Mouse (Mus musculus) stomach, embryonic 15.5 days (tissue): Measurements from ENCODE around the gene Man2b1. TPM values are rescaled to one million over a fixed set of nuclear protein-coding genes. Genes with fewer than 3 reads are reported as not detected.
"Not testable (repeated sequence)": the region's sequence is repeated elsewhere in the genome, so short reads cannot be mapped to it uniquely, and the experiment has no call there.

Experiments used
- ATAC-seq: fragments of 200-750 bp; cut with Nextera tagmentation; 2 replicates; pipeline ENCODE4 v1.8.0; 2017; ENCODE audit warnings: low read depth, moderate number of reproducible peaks, moderate TSS enrichment; ENCODE audit not compliant: insufficient read depth, low FRiP score
- H3K27ac ChIP-seq: fragments of 300-500 bp; sonication (generic); 2 replicates; pipeline ENCODE4 v1.5.1; 2015; ENCODE audit warnings: mild to moderate bottlenecking, inconsistent platforms
- H3K27me3 ChIP-seq: fragments of 300-500 bp; sonication (generic); replicated peaks from 2 replicates; pipeline ENCODE4 v1.6.1; 2015; ENCODE audit warnings: inconsistent platforms
- H3K36me3 ChIP-seq: fragments of 300-500 bp; sonication (generic); 2 replicates; pipeline ENCODE4 v1.6.1; 2015; ENCODE audit warnings: inconsistent platforms
- H3K4me1 ChIP-seq: fragments of 300-500 bp; sonication (generic); 2 replicates; pipeline ENCODE4 v1.6.1; 2015; ENCODE audit warnings: inconsistent platforms
- H3K4me2 ChIP-seq: fragments of 300-500 bp; sonication (generic); 2 replicates; pipeline ENCODE4 v1.6.1; 2015; ENCODE audit warnings: mild to moderate bottlenecking, inconsistent platforms
- H3K4me3 ChIP-seq: fragments of 300-500 bp; sonication (generic); replicated peaks from 2 replicates; pipeline ENCODE4 v1.5.1; 2015; ENCODE audit warnings: inconsistent platforms
- H3K9ac ChIP-seq: fragments of 300-500 bp; sonication (generic); 2 replicates; pipeline ENCODE4 v1.6.1; 2015; ENCODE audit warnings: inconsistent platforms
- H3K9me3 ChIP-seq: fragments of 300-500 bp; sonication (generic); 2 replicates; pipeline ENCODE4 v1.6.1; 2016; ENCODE audit warnings: inconsistent platforms
- WGBS: fragments of 180-500 bp; shearing (Covaris S2); methylation state at CpG from one replicate; pipeline ENCODE4 v1.1.7; 2015; 5-methylcytosine and 5-hydroxymethylcytosine counted together
- polyA plus RNA-seq: library from polyadenylated mRNA; unstranded; fragments of >200 nt; fragmentation: Nextera tagmentation; extraction: Ambion mirVana; gene quantifications from 2 replicates; pipeline ENCODE4 v1.2.1, GENCODE M21; 2015

The Man2b1 gene
- polyA plus RNA-seq, 1 experiment from 2014 or later = 45.1 TPM

DNA sequence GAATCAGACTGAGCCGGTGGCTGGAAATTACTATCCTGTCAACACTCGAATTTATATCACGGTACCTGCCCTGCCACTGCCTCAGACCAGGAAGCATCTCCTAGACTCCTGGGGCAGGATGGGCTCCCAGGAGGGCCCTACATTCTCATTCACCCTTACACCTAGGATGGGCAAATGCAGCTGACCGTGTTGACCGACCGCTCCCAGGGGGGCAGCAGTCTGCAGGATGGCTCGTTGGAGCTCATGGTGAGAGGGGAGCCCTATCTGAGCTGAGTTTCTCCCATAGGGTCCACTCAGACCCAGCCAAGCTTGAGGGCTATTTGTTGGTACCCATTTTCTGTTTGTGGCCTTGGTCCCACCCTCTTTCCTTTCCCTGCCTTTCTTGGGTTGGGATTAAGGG lies 12.5 kb downstream of the Man2b1 start:
- WGBS = 94% methylated on average over 7 of the region's 7 CpGs
- Histone ChIP-seq H3K27ac (no peak overlapping the region), H3K4me2 (no peak overlapping the region), H3K36me3 (peaks cover 22% of the 10 kb centered on the region), H3K4me1 (no peaks in the 10 kb centered on the region), H3K9ac (no peak overlapping the region), H3K4me3 (no peak overlapping the region), H3K27me3 (no peaks in the 10 kb centered on the region), H3K9me3 (no peaks in the 10 kb centered on the region)
- no peak for ATAC-seq

DNA sequence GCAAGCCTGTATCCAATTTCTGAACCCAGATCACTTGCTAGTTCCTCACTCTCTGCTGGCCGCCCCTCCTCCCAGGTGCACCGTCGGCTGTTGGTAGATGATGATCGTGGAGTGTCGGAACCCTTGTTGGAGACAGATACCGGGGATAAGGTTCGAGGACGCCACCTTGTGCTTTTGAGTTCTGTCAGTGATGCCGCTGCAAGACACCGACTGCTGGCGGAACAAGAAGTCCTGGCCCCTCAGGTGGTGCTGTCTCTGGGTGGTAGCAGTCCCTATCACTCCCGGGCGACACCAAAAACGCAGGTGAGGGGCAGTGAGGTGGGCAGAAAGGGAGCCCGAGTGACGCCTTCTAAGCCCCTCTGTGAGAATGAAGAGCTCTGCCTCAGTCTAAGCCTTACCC lies 13.1 kb downstream of the Man2b1 start:
- Histone ChIP-seq H3K4me1 (no peaks in the 10 kb centered on the region), H3K27me3 (no peaks in the 10 kb centered on the region), H3K9ac (no peak overlapping the region), H3K4me2 (no peak overlapping the region), H3K4me3 (no peak overlapping the region), H3K9me3 (no peaks in the 10 kb centered on the region), H3K27ac (no peak overlapping the region), H3K36me3 (peaks cover 22% of the 10 kb centered on the region)
- WGBS = 94% methylated on average over 16 of the region's 16 CpGs
- no peak for ATAC-seq

DNA sequence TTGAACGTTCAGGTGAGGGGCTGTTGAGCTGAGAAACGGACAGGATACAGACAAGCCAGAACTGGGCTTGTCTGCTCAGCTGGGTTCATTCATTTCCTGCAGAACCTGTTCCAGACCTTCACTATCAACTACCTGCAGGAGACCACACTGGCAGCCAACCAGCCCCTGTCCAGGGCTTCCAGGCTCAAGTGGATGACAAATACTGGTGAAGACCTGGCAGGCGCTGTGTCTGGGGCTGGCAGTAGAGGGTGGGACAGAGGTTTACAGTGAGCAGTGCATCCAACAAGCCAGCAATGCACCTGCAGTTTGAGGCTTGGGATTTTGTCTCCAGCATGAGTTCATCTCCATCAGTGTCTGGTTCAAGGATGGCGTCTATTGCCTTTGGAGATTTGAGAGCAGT lies 13.8 kb downstream of the Man2b1 start:
- Histone ChIP-seq H3K9me3 (no peaks in the 10 kb centered on the region), H3K27me3 (no peaks in the 10 kb centered on the region), H3K4me3 (no peak overlapping the region), H3K27ac (no peak overlapping the region), H3K36me3 (peaks cover 22% of the 10 kb centered on the region), H3K4me1 (no peaks in the 10 kb centered on the region), H3K9ac (no peak overlapping the region), H3K4me2 (no peak overlapping the region)
- WGBS = 84% methylated on average over 4 of the region's 4 CpGs
- ATAC-seq = no peak

DNA sequence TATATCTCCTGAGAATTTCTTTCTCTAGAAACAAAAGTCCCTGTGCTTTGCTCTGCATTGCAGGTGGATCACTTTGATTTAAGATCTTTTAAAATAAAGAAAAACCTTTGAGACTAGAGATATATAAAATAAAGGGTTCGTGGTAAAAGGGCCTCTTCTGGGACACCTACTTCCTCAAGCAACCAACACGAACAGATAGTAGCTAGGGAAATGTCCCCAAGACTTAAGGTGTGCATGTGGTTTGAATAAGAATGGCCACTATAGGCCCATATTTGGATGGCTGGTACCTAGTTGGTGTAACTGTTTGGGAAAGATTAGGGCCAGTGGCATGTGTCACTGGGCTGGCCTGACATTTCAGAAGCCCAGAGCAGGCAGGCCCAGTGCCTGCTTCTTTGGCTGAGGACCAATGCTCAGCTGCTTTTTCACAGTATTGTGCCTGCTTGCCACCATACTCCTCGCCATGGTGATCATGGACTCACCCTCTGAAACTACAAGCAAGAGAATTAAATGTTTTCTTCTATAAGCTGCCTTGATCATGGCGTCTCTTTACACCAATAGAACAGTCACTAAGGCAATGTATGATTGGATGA lies 17.1 kb downstream of the Man2b1 start:
- no peaks in the 10 kb centered on the region for H3K4me1 ChIP-seq
- H3K4me2 ChIP-seq = no peak overlapping the region
- H3K27me3 ChIP-seq = no peaks in the 10 kb centered on the region
- 78% methylated on average over 4 of the region's 4 CpGs for WGBS
- no peaks in the 10 kb centered on the region for H3K9me3 ChIP-seq
- no peak for ATAC-seq
- no peak overlapping the region for H3K9ac ChIP-seq
- no peak overlapping the region for H3K27ac ChIP-seq
- peaks cover 22% of the 10 kb centered on the region for H3K36me3 ChIP-seq
- H3K4me3 ChIP-seq = no peak overlapping the region

DNA sequence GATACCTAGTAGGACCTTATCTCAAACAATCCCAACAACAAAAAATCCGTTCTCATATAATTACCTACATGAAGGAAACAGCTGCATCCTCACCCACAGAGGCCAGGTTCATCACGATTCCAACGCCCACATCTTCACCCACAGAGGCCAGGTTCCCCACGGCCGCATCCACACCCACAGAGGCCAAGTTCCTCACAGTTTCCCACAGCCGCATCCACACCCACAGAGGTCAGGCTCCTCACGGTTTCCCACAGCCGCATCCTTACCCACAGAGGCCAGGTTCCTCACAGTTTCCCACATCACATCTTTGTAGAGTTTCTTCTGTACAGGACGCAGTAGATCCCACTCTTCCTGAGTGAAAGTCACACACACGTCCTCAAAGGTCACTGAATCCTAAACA lies 30.2 kb downstream of the Man2b1 start:
- Histone ChIP-seq H3K9ac (no peak overlapping the region), H3K4me1 (no peaks in the 10 kb centered on the region), H3K9me3 (no peaks in the 10 kb centered on the region), H3K36me3 (peaks cover 29% of the 10 kb centered on the region), H3K4me2 (no peak overlapping the region), H3K27me3 (no peaks in the 10 kb centered on the region), H3K4me3 (no peak overlapping the region), H3K27ac (no peak overlapping the region)
- WGBS = 90% methylated on average over 10 of the region's 10 CpGs
- ATAC-seq = no peak

DNA sequence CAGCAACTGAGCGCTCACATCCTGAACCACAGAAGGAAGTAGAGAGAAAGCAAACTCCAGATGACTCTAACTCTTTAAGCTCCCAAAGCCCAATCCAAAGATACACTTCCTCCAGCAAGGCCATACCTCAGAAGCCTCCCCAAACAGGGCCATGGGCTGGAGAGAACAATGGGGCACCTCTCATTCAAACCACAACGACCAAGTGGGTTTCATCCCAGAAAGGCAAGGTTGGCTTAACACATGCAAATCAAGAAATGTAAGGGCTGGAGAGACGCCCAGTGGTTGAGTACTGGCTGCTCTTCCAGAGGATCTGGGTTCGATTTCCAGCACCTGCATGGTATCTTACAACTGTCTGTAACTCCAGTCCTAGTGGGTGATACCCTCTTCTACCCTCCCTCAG lies 32.4 kb downstream of the Man2b1 start:
- ATAC-seq = no peak
- WGBS = 81% methylated on average over 4 of the region's 4 CpGs
- H3K4me3 ChIP-seq = no peak overlapping the region

DNA sequence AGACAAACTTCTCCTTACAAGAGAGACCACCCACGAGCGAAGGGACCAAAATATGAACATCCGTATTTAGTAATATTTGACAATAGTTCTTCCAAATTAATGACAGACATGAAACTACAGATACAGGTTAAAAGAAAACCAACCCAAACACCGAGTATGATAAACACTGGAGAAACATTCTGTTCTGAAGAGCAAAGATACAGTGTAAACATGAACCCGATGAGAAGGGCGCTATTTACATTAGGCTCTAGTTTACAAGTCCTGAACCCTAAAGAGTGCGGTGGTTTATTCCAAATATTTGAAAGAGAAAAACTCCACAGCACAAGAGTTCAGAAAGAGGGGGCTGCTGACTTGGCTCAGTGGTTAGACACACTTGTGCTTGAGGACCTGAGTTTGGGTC lies 33.9 kb downstream of the Man2b1 start:
- 0 out of 2 replicates have a peak, but pooled peaks cover 3% of the 10 kb centered on the region for H3K36me3 ChIP-seq
- no peaks in the 10 kb centered on the region for H3K4me1 ChIP-seq
- H3K27ac ChIP-seq = no peak overlapping the region
- no peak overlapping the region for H3K4me2 ChIP-seq
- H3K27me3 ChIP-seq = no peaks in the 10 kb centered on the region
- ATAC-seq = no peak
- H3K4me3 ChIP-seq = no peak overlapping the region
- 61% methylated on average over 7 of the region's 7 CpGs for WGBS
- no peak overlapping the region for H3K9ac ChIP-seq
- H3K9me3 ChIP-seq = no peaks in the 10 kb centered on the region

More for the DNA sequence above, 32.4 kb downstream of the Man2b1 start:
- Histone ChIP-seq H3K27ac (no peak overlapping the region), H3K4me2 (no peak overlapping the region), H3K9me3 (no peaks in the 10 kb centered on the region), H3K36me3 (peaks cover 17% of the 10 kb centered on the region; the same call in 1 of the 2 replicates), H3K9ac (no peak overlapping the region), H3K4me1 (no peaks in the 10 kb centered on the region), H3K27me3 (no peaks in the 10 kb centered on the region)

DNA sequence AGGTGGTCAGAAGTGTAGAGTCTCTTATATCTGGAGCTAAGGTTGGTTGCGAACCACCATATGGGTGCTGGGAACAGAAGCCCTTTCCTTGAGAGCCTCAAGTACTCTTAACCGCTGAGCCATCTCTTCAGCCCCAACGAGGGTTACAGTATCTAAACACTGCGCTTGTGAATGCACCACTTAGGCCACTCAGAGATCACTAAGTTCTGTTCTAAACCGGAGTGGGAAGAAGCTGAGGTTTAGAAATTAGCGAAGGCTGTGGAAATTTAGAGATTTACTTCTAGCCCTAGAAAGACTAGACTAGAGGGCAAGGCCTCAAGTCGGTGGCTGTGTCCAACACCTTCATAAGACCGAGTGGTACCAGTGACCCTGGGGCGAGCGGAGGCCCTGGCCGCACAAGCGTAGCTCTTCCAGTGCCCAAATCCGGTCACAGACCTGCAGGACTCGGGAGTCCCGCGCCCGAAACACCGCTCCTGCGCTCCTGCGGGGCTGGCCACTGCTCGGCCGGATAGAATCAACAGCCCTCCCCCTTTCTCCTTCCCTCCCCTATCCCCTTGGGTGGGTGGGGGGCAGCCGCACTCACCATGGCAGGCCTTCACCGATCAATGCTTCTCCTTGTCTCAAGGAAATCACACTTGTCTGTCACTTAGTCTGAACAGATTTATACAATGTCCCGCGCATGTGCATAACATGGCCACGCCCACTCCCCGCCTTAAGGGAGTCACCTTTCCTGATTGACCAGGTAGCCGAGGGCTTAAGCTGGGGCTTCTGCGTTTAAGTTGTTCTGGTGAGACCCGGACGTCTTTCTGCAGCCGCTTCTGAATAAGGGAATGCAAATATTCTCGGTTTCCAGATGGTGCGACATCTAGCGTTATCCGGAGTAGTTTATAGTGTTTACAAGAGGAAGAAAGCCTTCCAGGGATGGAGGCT lies 36.2 kb downstream of the Man2b1 start:
- peak; percentile 91 for ATAC-seq
- H3K9ac ChIP-seq = peak overlapping the region; percentile 50
- H3K4me3 ChIP-seq = peak overlapping the region; percentile 61
- 0 out of 2 replicates have a peak, but pooled peaks cover 3% of the 10 kb centered on the region for H3K36me3 ChIP-seq
- 6% methylated on average over 37 of the region's 37 CpGs for WGBS
- peak overlapping the region; percentile 79 for H3K4me2 ChIP-seq
- H3K4me1 ChIP-seq = no peaks in the 10 kb centered on the region
- no peaks in the 10 kb centered on the region for H3K27me3 ChIP-seq
- H3K9me3 ChIP-seq = no peaks in the 10 kb centered on the region
- H3K27ac ChIP-seq = peak overlapping the region; percentile 60

DNA sequence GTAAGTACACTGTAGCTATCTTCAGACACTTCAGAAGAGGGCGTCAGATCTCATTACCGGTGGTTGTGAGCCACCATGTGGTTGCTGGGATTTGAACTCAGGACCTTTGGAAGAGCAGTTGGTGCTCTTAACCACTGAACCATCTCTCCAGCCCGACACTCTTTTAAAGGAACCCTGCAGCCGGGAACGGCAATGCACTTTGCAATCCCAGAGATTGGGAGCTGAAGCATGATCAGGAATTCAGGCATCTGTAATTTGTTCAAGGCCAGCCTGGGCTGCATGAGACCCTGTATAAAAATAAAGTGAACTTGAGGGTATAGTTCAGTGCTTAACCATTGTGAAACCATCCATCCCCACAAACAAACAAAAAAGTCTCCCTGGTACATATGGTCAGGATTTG lies 37.2 kb downstream of the Man2b1 start:
- not testable (repeated sequence) for H3K27me3 ChIP-seq, H3K4me2 ChIP-seq, H3K9me3 ChIP-seq, H3K36me3 ChIP-seq, ATAC-seq, H3K4me3 ChIP-seq, H3K9ac ChIP-seq, H3K4me1 ChIP-seq, H3K27ac ChIP-seq
- WGBS = 71% methylated on average over 5 of the region's 5 CpGs

DNA sequence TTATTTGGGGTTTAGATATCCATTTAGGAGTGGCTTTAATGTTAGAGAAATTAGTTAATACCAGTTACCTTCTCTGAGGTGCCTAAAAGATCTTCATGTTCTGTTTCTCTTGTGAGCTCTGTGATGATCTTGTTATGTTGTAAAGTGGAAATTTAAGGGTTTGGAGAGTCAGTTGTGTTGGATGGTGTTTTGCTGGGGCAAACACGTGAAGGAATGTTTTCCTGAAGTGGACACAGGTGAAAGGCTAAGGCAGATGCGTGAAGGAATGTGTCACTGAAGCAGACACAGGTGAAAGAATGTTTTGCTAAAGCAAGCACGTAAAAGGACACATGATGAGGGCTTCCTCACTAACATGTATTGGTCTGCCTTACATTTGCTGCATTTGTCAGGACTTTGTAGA lies 39.9 kb downstream of the Man2b1 start, which contains the start of gene Zfp791:
TSS of gene Zfp791 (minus strand) at position 101 of the 400 bp plus-strand sequence.
- WGBS = 73% methylated on average over 3 of the region's 3 CpGs
- no peaks in the 10 kb centered on the region for H3K27me3 ChIP-seq
- ATAC-seq = no peak
- H3K36me3 ChIP-seq = no peaks in the 10 kb centered on the region
- no peak within 1 kb of the TSS for H3K9ac ChIP-seq
- H3K4me1 ChIP-seq = no peaks in the 10 kb centered on the region
- H3K27ac ChIP-seq = no peak within 1 kb of the TSS
- no peak within 1 kb of the TSS for H3K4me2 ChIP-seq
- H3K4me3 ChIP-seq = no peak within 1 kb of the TSS
- no peaks in the 10 kb centered on the region for H3K9me3 ChIP-seq

DNA sequence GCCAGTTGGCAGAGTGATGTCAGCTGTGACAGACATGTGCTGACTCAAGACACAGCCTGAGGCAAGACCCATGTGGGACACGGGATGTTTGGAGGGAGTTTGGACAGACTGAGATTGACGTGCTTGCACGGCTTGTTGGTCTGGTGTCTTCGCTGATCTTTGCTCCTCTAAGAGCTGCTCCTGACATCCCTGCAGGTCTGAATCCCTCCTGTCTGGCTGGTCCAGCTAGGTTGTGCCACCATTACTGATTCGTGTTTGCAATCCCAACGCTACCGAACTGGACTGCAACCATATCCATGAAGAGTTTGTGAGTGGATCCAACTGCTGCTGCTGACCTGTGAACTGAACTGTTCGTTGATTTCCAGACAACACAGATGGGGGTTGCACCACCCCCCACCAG lies 40.6 kb downstream of the Man2b1 start:
- ATAC-seq = no peak
- 85% methylated on average over 8 of the region's 8 CpGs for WGBS
- Histone ChIP-seq H3K4me2 (no peak overlapping the region), H3K36me3 (no peaks in the 10 kb centered on the region), H3K27me3 (no peaks in the 10 kb centered on the region), H3K9ac (no peak overlapping the region), H3K4me3 (no peak overlapping the region), H3K4me1 (no peaks in the 10 kb centered on the region), H3K27ac (no peak overlapping the region), H3K9me3 (no peaks in the 10 kb centered on the region)

DNA sequence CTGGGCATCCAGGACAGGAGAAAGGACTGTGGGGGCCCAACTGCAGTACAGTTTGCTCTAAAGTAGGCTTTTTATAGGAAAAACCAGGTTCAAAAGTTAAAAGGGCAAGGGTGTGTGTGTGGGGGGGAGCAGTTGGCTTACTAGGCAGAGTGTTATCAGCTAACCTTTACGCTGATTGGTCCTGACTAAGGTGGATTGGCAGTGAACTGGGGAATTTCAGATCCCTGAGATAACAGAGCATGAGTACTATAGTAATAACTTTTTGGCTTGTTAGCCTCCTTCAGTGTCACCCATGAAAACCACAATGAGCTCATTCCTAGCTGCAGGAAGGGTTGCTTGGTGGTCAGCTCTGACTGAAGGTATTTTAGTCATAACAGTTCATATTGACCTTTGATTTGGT lies 49.3 kb downstream of the Man2b1 start:
- H3K9ac ChIP-seq = no peak overlapping the region
- H3K36me3 ChIP-seq = no peaks in the 10 kb centered on the region
- H3K27me3 ChIP-seq = no peaks in the 10 kb centered on the region
- H3K4me3 ChIP-seq = no peak overlapping the region
- H3K9me3 ChIP-seq = no peaks in the 10 kb centered on the region
- no peak overlapping the region for H3K4me2 ChIP-seq
- H3K27ac ChIP-seq = no peak overlapping the region
- H3K4me1 ChIP-seq = no peaks in the 10 kb centered on the region
- 83% methylated on average over 1 of the region's 1 CpGs for WGBS
- no peak for ATAC-seq
